8 mouse cellular contexts compared by ENCODE assay signal in genomic region chr9:72111004-72111621, GRCm38 (mm10). TPM values are rescaled to one million over a fixed set of nuclear protein-coding genes. Genes with fewer than 3 reads are reported as not detected.
DNase-seq lines count a peak whose midpoint lies in the region; ATAC-seq and TF ChIP-seq lines count a peak whose summit lies in the region.

No protein-coding gene starts in this region.

- ATAC-seq in embryonic facial prominence, embryonic 14.5 days (ENCODE audit: low read depth) = peak; percentile 76
- peak; percentile 80 for ATAC-seq in midbrain, postnatal 0 days (ENCODE audit: low FRiP score)

- peak overlapping the region; percentile 72 for H3K4me2 ChIP-seq in embryonic facial prominence, embryonic 14.5 days (ENCODE audit: low read depth, low read length)
- peak overlapping the region; percentile 84 for H3K4me2 ChIP-seq in midbrain, postnatal 0 days (ENCODE audit: low read depth, low read length, poor library complexity, severe bottlenecking)

- no peaks in the 10 kb centered on the region for H3K9me3 ChIP-seq in embryonic facial prominence, embryonic 14.5 days (ENCODE audit: control insufficient read depth, low read length)
- H3K9me3 ChIP-seq in midbrain, postnatal 0 days (ENCODE audit: low read length) = no peaks in the 10 kb centered on the region

- H3K4me3 ChIP-seq in embryonic facial prominence, embryonic 14.5 days (ENCODE audit: low read depth, low read length) = peak overlapping the region; percentile 99
- H3K4me3 ChIP-seq in liver, adult 2 months (ENCODE audit: insufficient read depth, low read depth, low read length) = peak overlapping the region; percentile 88
- H3K4me3 ChIP-seq in midbrain, postnatal 0 days (ENCODE audit: low read depth, low read length) = peak overlapping the region; percentile 99

- no peak for TF ChIP-seq POLR2A in liver, adult 2 months (IDR thresholded peaks at IDR 0.05; ENCODE audit: extremely low read depth, insufficient read depth, low read length)

- peaks cover 7% of the 10 kb centered on the region for H3K79me2 ChIP-seq in liver, adult 2 months (ENCODE audit: control insufficient read depth, insufficient read depth, low read length)

- no peak for TF ChIP-seq CTCF in liver, adult 2 months (IDR thresholded peaks at IDR 0.05; ENCODE audit: low read depth, low read length)
- no peak for TF ChIP-seq CTCF in midbrain, postnatal 0 days (IDR thresholded peaks at IDR 0.05)

- 0% methylated on average over 21 of the region's 90 CpGs for WGBS in embryonic facial prominence, embryonic 14.5 days
- under 1% methylated on average over 90 of the region's 90 CpGs for WGBS in liver, adult 2 months
- WGBS in midbrain, postnatal 0 days = under 1% methylated on average over 76 of the region's 90 CpGs

- 0 out of 2 replicates have a peak, but pooled peaks cover 10% of the 10 kb centered on the region for H3K36me3 ChIP-seq in embryonic facial prominence, embryonic 14.5 days (ENCODE audit: control insufficient read depth, insufficient read depth, low read length)
- peaks cover 6% of the 10 kb centered on the region; the same call in 1 of the 2 replicates for H3K36me3 ChIP-seq in liver, adult 2 months (ENCODE audit: control insufficient read depth, insufficient read depth, low read length)
- H3K36me3 ChIP-seq in midbrain, postnatal 0 days (ENCODE audit: insufficient read depth, low read length) = no peaks in the 10 kb centered on the region

- peak; percentile 70 for DNase-seq in 416B (ENCODE audit: low read depth)
- DNase-seq in adrenal gland, postnatal 4 days (ENCODE audit: low spot score in 2 of 2) = peak; percentile 37 to 41
- DNase-seq in embryonic facial prominence, embryonic 14.5 days (ENCODE audit: low spot score) = peak; percentile 78
- peak; percentile 39 to 45 for DNase-seq in heart, adult 9 months (ENCODE audit: low spot score in 2 of 2)
- DNase-seq in kidney, adult 9 months = peak; percentile 48
- DNase-seq in liver, adult 2 months (ENCODE audit: extremely low read depth, low read depth, low spot score) = no peak
- DNase-seq in midbrain, postnatal 0 days (ENCODE audit: low spot score) = peak; percentile 65
- DNase-seq in spleen, postnatal 36 days (ENCODE audit: low spot score in 2 of 2) = peak; percentile 34 to 41

- no peaks in the 10 kb centered on the region for H3K27me3 ChIP-seq in embryonic facial prominence, embryonic 14.5 days (replicated peaks; ENCODE audit: control insufficient read depth, insufficient read depth, low read length)
- no peaks in the 10 kb centered on the region for H3K27me3 ChIP-seq in liver, adult 2 months (ENCODE audit: control insufficient read depth, insufficient read depth, low read length)
- no peaks in the 10 kb centered on the region for H3K27me3 ChIP-seq in midbrain, postnatal 0 days (ENCODE audit: insufficient read depth, low read length)

- H3K4me1 ChIP-seq in embryonic facial prominence, embryonic 14.5 days (ENCODE audit: control insufficient read depth, insufficient read depth, low read length) = peaks cover 9% of the 10 kb centered on the region
- no peaks in the 10 kb centered on the region for H3K4me1 ChIP-seq in liver, adult 2 months (ENCODE audit: control insufficient read depth, insufficient read depth, low read length)
- H3K4me1 ChIP-seq in midbrain, postnatal 0 days (ENCODE audit: insufficient read depth, low read length) = no peaks in the 10 kb centered on the region; the same call in 1 of the 2 replicates

- H3K27ac ChIP-seq in embryonic facial prominence, embryonic 14.5 days (replicated peaks; ENCODE audit: low read depth, low read length) = peak overlapping the region; percentile 99
- H3K27ac ChIP-seq in liver, adult 2 months (replicated peaks; ENCODE audit: insufficient read depth, low read depth, low read length) = peak overlapping the region; percentile 89
- H3K27ac ChIP-seq in midbrain, postnatal 0 days (ENCODE audit: low read depth, low read length) = peak overlapping the region; percentile 94

- H3K9ac ChIP-seq in embryonic facial prominence, embryonic 14.5 days (ENCODE audit: low read depth, low read length) = peak overlapping the region; percentile 100
- H3K9ac ChIP-seq in liver, adult 2 months (ENCODE audit: low read depth, low read length) = peak overlapping the region; percentile 98
- H3K9ac ChIP-seq in midbrain, postnatal 0 days (replicated peaks; ENCODE audit: low read length, poor library complexity, severe bottlenecking) = peak overlapping the region; percentile 90

RNA-seq across cellular contexts. Expression of gene Tcf12, which starts 0.6 kb away (rescaled TPM):
- total RNA-seq in adrenal gland, postnatal 4 days (2021) = 100 to 1,000 TPM; 120 TPM
- polyA plus RNA-seq in embryonic facial prominence, embryonic 14.5 days (2014; fragmentation: Nextera tagmentation; extraction: Ambion mirVana) = 106 and 118 TPM in 2 replicates
- 19.2 and 21.4 TPM in 2 replicates for total RNA-seq in liver, adult 2 months (2014; rRNA removed)
- 14.1 and 18.4 TPM in 2 replicates for polyA plus RNA-seq in liver, adult 2 months (2012; rRNA removed)
- 69.6 and 122 TPM in 2 replicates for total RNA-seq in midbrain, postnatal 0 days (2014; rRNA removed)
- 37.4 and 37.5 TPM in 2 replicates for polyA plus RNA-seq in midbrain, postnatal 0 days (2015; fragmentation: Nextera tagmentation; extraction: Ambion mirVana)
